Mouse (Mus musculus) neutrophil, adult 5-6 weeks (primary cell): ENCODE results near the gene 0610009B22Rik. TPM values are rescaled to one million over a fixed set of nuclear protein-coding genes. Genes with fewer than 3 reads are reported as not detected.
"Not testable (repeated sequence)": the region's sequence is repeated elsewhere in the genome, so short reads cannot be mapped to it uniquely, and the experiment has no call there.

ENCODE experiments used
- ATAC-seq: fragments of 151-379, 151-347 bp; 2 replicates; pipeline ENCODE4 v1.8.0; 2017; ENCODE audit warnings: mild to moderate bottlenecking, moderate TSS enrichment; ENCODE audit not compliant: insufficient number of reproducible peaks, poor library complexity, low FRiP score, severe bottlenecking; ENCODE audit errors: extremely low read depth
- total RNA-seq: library from RNA; stranded (forward); fragments of 200-1000 nt; gene quantifications from 2 replicates; pipeline ENCODE4 v1.2.3, GENCODE M21; 2017

The 0610009B22Rik gene
- total RNA-seq = 7.7 and 8.6 TPM in 2 replicates

GRCm38 (mm10) chr11:51688330-51689328 is at the start of gene 0610009B22Rik:
Gene 0610009B22Rik, minus strand, starts transcription at chr11:51688874.
- ATAC-seq = peak; percentile 96

- not testable (repeated sequence) for ATAC-seq
These were observed 45.5 kb upstream of the 0610009B22Rik start for GRCm38 (mm10) chr11:51734218-51734617.

- no peak for ATAC-seq
These were observed 44.2 kb upstream of the 0610009B22Rik start for GRCm38 (mm10) chr11:51732883-51733282.

- ATAC-seq = no peak
These were observed 32.4 kb upstream of the 0610009B22Rik start for GRCm38 (mm10) chr11:51721066-51721465.

- ATAC-seq = no peak
These were observed 18.4 kb upstream of the 0610009B22Rik start for GRCm38 (mm10) chr11:51707080-51707479.

- no peak for ATAC-seq
These were observed 17.8 kb upstream of the 0610009B22Rik start for GRCm38 (mm10) chr11:51706451-51706850.

- ATAC-seq = no peak
These were observed 14.8 kb upstream of the 0610009B22Rik start for GRCm38 (mm10) chr11:51703379-51703998.

GRCm38 (mm10) chr11:51702831-51703230 is 14.2 kb upstream of the 0610009B22Rik start:
- no peak for ATAC-seq

GRCm38 (mm10) chr11:51694984-51695383 is 6.3 kb upstream of the 0610009B22Rik start:
- ATAC-seq = no peak

GRCm38 (mm10) chr11:51690597-51690996 is 1.9 kb upstream of the 0610009B22Rik start:
- ATAC-seq = not testable (repeated sequence)

GRCm38 (mm10) chr11:51689343-51689742 is 669 bp upstream of the 0610009B22Rik start:
- no peak for ATAC-seq

- no peak for ATAC-seq
These were observed 6.7 kb downstream of the 0610009B22Rik start for GRCm38 (mm10) chr11:51681976-51682374.

GRCm38 (mm10) chr11:51681324-51681975 is 7.2 kb downstream of the 0610009B22Rik start:
- peak; percentile 87 for ATAC-seq

- ATAC-seq = no peak
These were observed 9.2 kb downstream of the 0610009B22Rik start for GRCm38 (mm10) chr11:51679466-51679865.

GRCm38 (mm10) chr11:51677737-51678418 is 10.8 kb downstream of the 0610009B22Rik start:
- no peak for ATAC-seq

- no peak for ATAC-seq
These were observed 13.3 kb downstream of the 0610009B22Rik start for GRCm38 (mm10) chr11:51675386-51675785.

- ATAC-seq = no peak
These were observed 15.4 kb downstream of the 0610009B22Rik start for GRCm38 (mm10) chr11:51673291-51673690.

- no peak for ATAC-seq
These were observed 17.3 kb downstream of the 0610009B22Rik start for GRCm38 (mm10) chr11:51671376-51671775.

GRCm38 (mm10) chr11:51670846-51671245 is 17.8 kb downstream of the 0610009B22Rik start:
- ATAC-seq = no peak
